Mouse (Mus musculus): ENCODE measurements around the gene Tfdp2. TPM values are rescaled to one million over a fixed set of nuclear protein-coding genes. Genes with fewer than 3 reads are reported as not detected.

Tfdp2 gene
- polyA plus RNA-seq, 1 experiment from 2014 or later: 20.3 TPM

DNA sequence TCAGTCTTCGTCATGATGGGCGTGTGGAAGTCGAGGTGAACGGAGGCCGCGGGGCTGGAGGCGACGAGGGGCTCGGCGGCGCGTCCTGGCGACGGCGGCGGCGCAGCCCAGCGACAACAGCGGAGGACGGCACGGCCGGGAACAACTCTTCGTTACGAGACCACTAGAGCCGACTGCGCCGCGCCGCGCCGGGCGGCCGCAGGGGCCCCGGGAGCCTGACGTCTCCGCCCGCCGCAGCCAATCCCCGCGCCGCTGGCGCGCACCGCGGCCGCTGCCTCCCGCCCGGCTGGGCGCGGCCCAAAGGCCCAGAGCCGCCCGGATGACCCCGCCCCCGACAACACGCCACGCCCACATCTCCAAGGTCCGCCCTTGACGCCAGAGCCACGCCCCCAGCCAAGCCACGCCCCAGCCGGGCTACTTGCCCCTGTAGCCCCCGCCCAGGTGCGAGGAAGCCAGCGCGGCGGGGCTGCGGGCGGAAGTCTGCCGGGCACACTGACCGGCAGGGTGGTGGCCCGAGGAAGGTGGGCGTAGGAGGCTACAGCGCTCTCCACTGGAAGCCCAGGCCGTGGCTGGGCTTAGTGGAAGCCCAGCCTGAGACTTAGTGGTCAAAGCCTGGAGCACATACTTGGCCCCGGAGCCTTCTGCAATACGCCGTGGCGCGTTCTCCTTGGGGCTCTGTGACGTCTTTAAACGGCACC, 168.2 kb downstream of the Tfdp2 start, which contains the start of gene Atp1b3:
TSS of gene Atp1b3 (minus strand) at position 302 of the 698 bp plus-strand sequence.
- Histone ChIP-seq H3K36me3 (ENCODE audit: control insufficient read depth, insufficient read depth, low read length) (no peaks in the 10 kb centered on the region), H3K9me3 (ENCODE audit: control insufficient read depth, low read length) (no peaks in the 10 kb centered on the region), H3K4me2 (ENCODE audit: low read depth, low read length) (peak within 1 kb of the TSS; percentile 65), H3K27me3 (ENCODE audit: control insufficient read depth, insufficient read depth, low read length) (no peaks in the 10 kb centered on the region), H3K4me3 (ENCODE audit: low read depth, low read length) (peak within 1 kb of the TSS; percentile 83), H3K27ac (ENCODE audit: low read depth, low read length) (peak within 1 kb of the TSS; percentile 85), H3K4me1 (ENCODE audit: control insufficient read depth, insufficient read depth, low read length) (peaks cover 22% of the 10 kb centered on the region), H3K9ac (replicated peaks; ENCODE audit: low read depth, low read length) (peak within 1 kb of the TSS; percentile 79)
- WGBS: under 1% methylated on average over 68 of the region's 81 CpGs
- ATAC-seq (ENCODE audit: low read depth): peak; percentile 98

GRCm38 (mm10) chr9:96365271-96365872, 169.3 kb downstream of the Tfdp2 start:
- H3K9me3 ChIP-seq (ENCODE audit: control insufficient read depth, low read length): no peaks in the 10 kb centered on the region
- 65% methylated on average over 6 of the region's 6 CpGs for WGBS
- H3K9ac ChIP-seq (replicated peaks; ENCODE audit: low read depth, low read length): no peak overlapping the region
- peaks cover 22% of the 10 kb centered on the region for H3K4me1 ChIP-seq (ENCODE audit: control insufficient read depth, insufficient read depth, low read length)
- ATAC-seq (ENCODE audit: low read depth): no peak
- H3K27ac ChIP-seq (ENCODE audit: low read depth, low read length): no peak overlapping the region
- no peaks in the 10 kb centered on the region for H3K36me3 ChIP-seq (ENCODE audit: control insufficient read depth, insufficient read depth, low read length)
- no peaks in the 10 kb centered on the region for H3K27me3 ChIP-seq (ENCODE audit: control insufficient read depth, insufficient read depth, low read length)
- no peak overlapping the region for H3K4me3 ChIP-seq (ENCODE audit: low read depth, low read length)
- H3K4me2 ChIP-seq (ENCODE audit: low read depth, low read length): no peak overlapping the region

DNA sequence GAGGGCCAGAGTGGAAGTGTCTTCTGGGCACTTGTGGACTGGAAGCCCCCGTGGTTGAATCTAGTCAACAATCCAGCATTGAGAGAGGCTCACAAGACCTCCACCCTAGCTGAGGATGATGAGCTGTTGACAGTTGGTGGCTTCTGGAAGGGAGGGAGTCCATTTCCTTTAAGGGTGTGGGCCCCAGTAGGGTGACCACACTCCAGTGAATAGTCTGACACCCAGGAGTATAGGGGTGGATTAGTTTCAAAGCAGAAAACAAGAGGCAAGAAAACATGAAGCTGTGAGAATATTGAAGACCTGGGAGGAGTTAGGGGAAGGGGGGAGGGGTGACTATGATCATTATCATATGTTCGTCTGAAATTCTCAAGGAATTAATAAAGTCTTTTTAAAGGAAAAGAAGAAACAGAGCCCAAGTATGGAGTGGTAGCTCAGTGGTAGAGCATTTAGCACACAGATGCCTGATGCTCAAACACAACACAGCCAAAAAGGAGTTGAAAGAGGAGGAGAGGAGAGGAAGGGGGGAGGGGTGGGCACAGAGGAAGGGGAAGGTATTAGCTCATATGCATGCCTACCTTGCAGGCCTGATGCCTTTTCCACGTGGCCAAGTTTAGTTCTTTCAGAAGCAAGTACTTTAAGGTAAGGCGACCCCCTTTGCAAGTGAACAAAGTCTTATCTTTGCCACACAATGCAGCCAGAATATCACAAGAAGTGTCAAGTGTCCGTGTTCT, 173.7 kb downstream of the Tfdp2 start:
- WGBS: 69% methylated on average over 5 of the region's 5 CpGs
- Histone ChIP-seq H3K4me3 (ENCODE audit: low read depth, low read length) (no peak overlapping the region), H3K4me1 (ENCODE audit: control insufficient read depth, insufficient read depth, low read length) (no peaks in the 10 kb centered on the region), H3K27me3 (ENCODE audit: control insufficient read depth, insufficient read depth, low read length) (no peaks in the 10 kb centered on the region), H3K9me3 (ENCODE audit: control insufficient read depth, low read length) (no peaks in the 10 kb centered on the region), H3K36me3 (ENCODE audit: control insufficient read depth, insufficient read depth, low read length) (no peaks in the 10 kb centered on the region), H3K4me2 (ENCODE audit: low read depth, low read length) (no peak overlapping the region), H3K27ac (ENCODE audit: low read depth, low read length) (no peak overlapping the region), H3K9ac (replicated peaks; ENCODE audit: low read depth, low read length) (no peak overlapping the region)
- ATAC-seq (ENCODE audit: low read depth): no peak

DNA sequence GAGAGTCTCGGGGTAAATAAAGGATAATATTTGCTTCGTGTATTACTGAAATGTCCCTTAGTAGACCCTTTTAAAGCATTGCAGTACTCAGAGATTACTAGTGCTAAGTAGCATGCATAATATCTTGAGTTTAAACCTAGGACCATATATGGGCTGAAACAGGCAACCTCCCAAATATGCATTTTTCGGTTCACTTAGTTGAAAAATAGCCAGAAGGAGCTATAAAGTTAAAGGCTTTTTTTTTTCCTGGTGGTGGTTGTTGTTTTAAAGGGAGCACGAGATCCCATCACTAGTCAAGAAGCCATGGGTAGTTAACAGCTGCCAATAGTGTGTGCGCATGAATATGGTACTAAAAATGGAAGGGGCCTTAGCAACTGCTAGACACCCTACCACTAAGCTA, 175.0 kb downstream of the Tfdp2 start:
- Histone ChIP-seq H3K9me3 (ENCODE audit: control insufficient read depth, low read length) (no peaks in the 10 kb centered on the region), H3K9ac (replicated peaks; ENCODE audit: low read depth, low read length) (no peak overlapping the region), H3K4me3 (ENCODE audit: low read depth, low read length) (no peak overlapping the region), H3K36me3 (ENCODE audit: control insufficient read depth, insufficient read depth, low read length) (no peaks in the 10 kb centered on the region), H3K4me1 (ENCODE audit: control insufficient read depth, insufficient read depth, low read length) (no peaks in the 10 kb centered on the region), H3K27ac (ENCODE audit: low read depth, low read length) (no peak overlapping the region), H3K4me2 (ENCODE audit: low read depth, low read length) (no peak overlapping the region), H3K27me3 (ENCODE audit: control insufficient read depth, insufficient read depth, low read length) (no peaks in the 10 kb centered on the region)
- no peak for ATAC-seq (ENCODE audit: low read depth)
- WGBS: 90% methylated on average over 5 of the region's 5 CpGs

Other genes with a start within 250 kb of the Tfdp2 start
- 20.5 and 28.5 TPM in 2 replicates for gene Xrn1, start 241.5 kb upstream of the Tfdp2 start, polyA plus RNA-seq (2014; fragmentation: Nextera tagmentation; extraction: Ambion mirVana)
- gene Gk5, start 76.9 kb upstream of the Tfdp2 start, polyA plus RNA-seq (2014; fragmentation: Nextera tagmentation; extraction: Ambion mirVana): 4.0 and 5.1 TPM in 2 replicates
- 168 and 198 TPM in 2 replicates for gene Atp1b3, start 168.2 kb downstream of the Tfdp2 start, polyA plus RNA-seq (2014; fragmentation: Nextera tagmentation; extraction: Ambion mirVana)

All from neural tube, embryonic 14.5 days (tissue).